Mouse (Mus musculus) layer of hippocampus, adult 11-12 months (tissue): ENCODE results near the gene Wdpcp.

Experiments
- DNase-seq: peaks from one replicate; pipeline ENCODE4 v3.0.0; 2022; ENCODE audit warnings: low spot score

Wdpcp gene

GRCm38 (mm10) chr11:21749487-21749886, 177.5 kb downstream of the Wdpcp start:
- no peak for DNase-seq

GRCm38 (mm10) chr11:21763201-21763600, 191.2 kb downstream of the Wdpcp start:
- DNase-seq = peak; percentile 63

GRCm38 (mm10) chr11:21788831-21789230, 216.8 kb downstream of the Wdpcp start:
- no peak for DNase-seq

GRCm38 (mm10) chr11:21824941-21825340, 252.9 kb downstream of the Wdpcp start:
- no peak for DNase-seq

- no peak for DNase-seq
These were observed 254.5 kb downstream of the Wdpcp start for GRCm38 (mm10) chr11:21826521-21826920.

- DNase-seq = no peak
These were observed 275.0 kb downstream of the Wdpcp start for GRCm38 (mm10) chr11:21847040-21847439.

GRCm38 (mm10) chr11:21864000-21864399, 292.0 kb downstream of the Wdpcp start:
- DNase-seq = no peak

- no peak for DNase-seq
These were observed 292.5 kb downstream of the Wdpcp start for GRCm38 (mm10) chr11:21864516-21864915.

GRCm38 (mm10) chr11:21868675-21869074, 296.6 kb downstream of the Wdpcp start:
- no peak for DNase-seq

GRCm38 (mm10) chr11:21870863-21871262, 298.8 kb downstream of the Wdpcp start:
- DNase-seq = no peak

GRCm38 (mm10) chr11:21871728-21872127, 299.7 kb downstream of the Wdpcp start:
- no peak for DNase-seq

- no peak for DNase-seq
These were observed 303.0 kb downstream of the Wdpcp start for GRCm38 (mm10) chr11:21875077-21875476.

GRCm38 (mm10) chr11:21894696-21895095, 322.7 kb downstream of the Wdpcp start:
- no peak for DNase-seq

GRCm38 (mm10) chr11:21922531-21922930, 350.5 kb downstream of the Wdpcp start:
- no peak for DNase-seq
